Mouse (Mus musculus): ENCODE results near the gene Tnrc6b.

GRCm38 (mm10) chr15:80702910-80703309, 8.2 kb upstream of the Tnrc6b start:
- TF ChIP-seq MYOD1 (IDR thresholded peaks at IDR 0.05; ENCODE audit: control insufficient read depth, insufficient read length, low read depth) = no peak
- TF ChIP-seq CTCF (IDR thresholded peaks at IDR 0.05; ENCODE audit: control insufficient read depth, insufficient read depth, insufficient read length) = no peak
- no peak for TF ChIP-seq USF1 (IDR thresholded peaks at IDR 0.05; ENCODE audit: low read depth)
- no peak for TF ChIP-seq MAX (IDR thresholded peaks at IDR 0.05)
- TF ChIP-seq FOSL1 (IDR thresholded peaks at IDR 0.05; ENCODE audit: insufficient read depth, low read length, poor library complexity, severe bottlenecking) = no peak
- no peak for TF ChIP-seq CEBPB (IDR thresholded peaks at IDR 0.05; ENCODE audit: low read depth)
- TF ChIP-seq MYOG (IDR thresholded peaks at IDR 0.05; ENCODE audit: control insufficient read depth, extremely low read depth, insufficient read length) = no peak
